Mouse (Mus musculus) large intestine, adult 2 months (tissue): ENCODE measurements around the gene Abcg5. TPM values are rescaled to one million over a fixed set of nuclear protein-coding genes. Genes with fewer than 3 reads are reported as not detected.

Experiments used
- DNase-seq: peaks from one replicate; pipeline ENCODE4 v3.0.0-alpha.2; 2012; ENCODE audit warnings: low read depth, low spot score
- WGBS: fragments of 180-500 bp; shearing (Covaris S2); methylation state at CpG from one replicate; pipeline ENCODE4 v1.1.7; 2018; 5-methylcytosine and 5-hydroxymethylcytosine counted together
- polyA plus RNA-seq: library from polyadenylated mRNA; depleted of rRNA; stranded (reverse); fragments of >200 nt; gene quantifications from 2 replicates; pipeline ENCODE4 v1.2.3, GENCODE M21; 2012; rRNA removed

Abcg5 gene
- polyA plus RNA-seq: 112 and 255 TPM in 2 replicates

GRCm38 (mm10) chr17:84682734-84683717 lies at the start of gene Abcg5:
Gene Abcg5 (minus strand): TSS chr17:84683011.
- no peak for DNase-seq
- WGBS: 67% methylated on average over 18 of the region's 18 CpGs

- DNase-seq: no peak
- 89% methylated on average over 8 of the region's 8 CpGs for whole genome bisulfite sequencing
These were observed 49.8 kb upstream of the Abcg5 start for GRCm38 (mm10) chr17:84732612-84733011.

GRCm38 (mm10) chr17:84731361-84731760 lies 48.5 kb upstream of the Abcg5 start:
- DNase-seq: no peak
- 90% methylated on average over 12 of the region's 12 CpGs for WGBS

GRCm38 (mm10) chr17:84729140-84729539 lies 46.3 kb upstream of the Abcg5 start:
- no peak for DNase-seq
- 93% methylated on average over 5 of the region's 5 CpGs for WGBS

- WGBS: 77% methylated on average over 1 of the region's 1 CpGs
These were observed 45.5 kb upstream of the Abcg5 start for GRCm38 (mm10) chr17:84728201-84728911.

GRCm38 (mm10) chr17:84725163-84725562 lies 42.4 kb upstream of the Abcg5 start:
- 98% methylated on average over 3 of the region's 3 CpGs for WGBS
- no peak for DNase-seq

More at GRCm38 (mm10) chr17:84728201-84728911, 45.5 kb upstream of the Abcg5 start:
- no peak for DNase-seq

GRCm38 (mm10) chr17:84724028-84724427 lies 41.2 kb upstream of the Abcg5 start:
- WGBS: 90% methylated on average over 9 of the region's 9 CpGs
- no peak for DNase-seq

- no peak for DNase-seq
- WGBS: 73% methylated on average over 3 of the region's 3 CpGs
These were observed 36.3 kb upstream of the Abcg5 start for GRCm38 (mm10) chr17:84719105-84719504.

GRCm38 (mm10) chr17:84717416-84717815 lies 34.6 kb upstream of the Abcg5 start:
- 89% methylated on average over 5 of the region's 5 CpGs for WGBS
- DNase-seq: no peak

GRCm38 (mm10) chr17:84716252-84716872 lies 33.6 kb upstream of the Abcg5 start:
- no peak for DNase-seq
- 89% methylated on average over 16 of the region's 16 CpGs for WGBS

GRCm38 (mm10) chr17:84714930-84715329 lies 32.1 kb upstream of the Abcg5 start:
- 68% methylated on average over 4 of the region's 4 CpGs for WGBS
- DNase-seq: no peak

- DNase-seq: no peak
- WGBS: 91% methylated on average over 18 of the region's 18 CpGs
These were observed 30.9 kb upstream of the Abcg5 start for GRCm38 (mm10) chr17:84713563-84714164.

GRCm38 (mm10) chr17:84709403-84709851 lies 26.6 kb upstream of the Abcg5 start:
- DNase-seq: no peak
- 32% methylated on average over 17 of the region's 17 CpGs for WGBS

- WGBS: 79% methylated on average over 7 of the region's 7 CpGs
- no peak for DNase-seq
These were observed 26.0 kb upstream of the Abcg5 start for GRCm38 (mm10) chr17:84708818-84709217.

- no peak for DNase-seq
- WGBS: 72% methylated on average over 4 of the region's 4 CpGs
These were observed 24.6 kb upstream of the Abcg5 start for GRCm38 (mm10) chr17:84707407-84707806.

GRCm38 (mm10) chr17:84698727-84699126 lies 15.9 kb upstream of the Abcg5 start:
- WGBS: 22% methylated on average over 5 of the region's 5 CpGs
- no peak for DNase-seq

- no peak for DNase-seq
These were observed 13.7 kb upstream of the Abcg5 start for GRCm38 (mm10) chr17:84696537-84696936.

GRCm38 (mm10) chr17:84693741-84694140 lies 10.9 kb upstream of the Abcg5 start:
- 73% methylated on average over 2 of the region's 2 CpGs for WGBS

More at GRCm38 (mm10) chr17:84696537-84696936, 13.7 kb upstream of the Abcg5 start:
- WGBS: 61% methylated on average over 6 of the region's 6 CpGs

GRCm38 (mm10) chr17:84690111-84690510 lies 7.3 kb upstream of the Abcg5 start:
- 76% methylated on average over 5 of the region's 5 CpGs for WGBS
- DNase-seq: no peak

More at GRCm38 (mm10) chr17:84693741-84694140, 10.9 kb upstream of the Abcg5 start:
- DNase-seq: no peak
